Mouse (Mus musculus) gonadal fat pad, adult 2 months (tissue): ENCODE measurements at regions not wholly inside any gene's neighbourhood (a gene's known extent, or its start where the extent isn't known, plus 50 kb on each side); places are given as distances from the start of the nearest gene placed in this dataset.

ENCODE experiments used
- DNase-seq: peaks from one replicate; pipeline ENCODE4 v3.0.0-alpha.2; 2012; ENCODE audit warnings: low read depth

- no peak for DNase-seq
These were observed 56.2 kb upstream of the Ky start for GRCm38 (mm10) chr9:102449366-102449765.

- no peak for DNase-seq
These were observed 59.5 kb upstream of the Ky start for GRCm38 (mm10) chr9:102446066-102446465.

DNA sequence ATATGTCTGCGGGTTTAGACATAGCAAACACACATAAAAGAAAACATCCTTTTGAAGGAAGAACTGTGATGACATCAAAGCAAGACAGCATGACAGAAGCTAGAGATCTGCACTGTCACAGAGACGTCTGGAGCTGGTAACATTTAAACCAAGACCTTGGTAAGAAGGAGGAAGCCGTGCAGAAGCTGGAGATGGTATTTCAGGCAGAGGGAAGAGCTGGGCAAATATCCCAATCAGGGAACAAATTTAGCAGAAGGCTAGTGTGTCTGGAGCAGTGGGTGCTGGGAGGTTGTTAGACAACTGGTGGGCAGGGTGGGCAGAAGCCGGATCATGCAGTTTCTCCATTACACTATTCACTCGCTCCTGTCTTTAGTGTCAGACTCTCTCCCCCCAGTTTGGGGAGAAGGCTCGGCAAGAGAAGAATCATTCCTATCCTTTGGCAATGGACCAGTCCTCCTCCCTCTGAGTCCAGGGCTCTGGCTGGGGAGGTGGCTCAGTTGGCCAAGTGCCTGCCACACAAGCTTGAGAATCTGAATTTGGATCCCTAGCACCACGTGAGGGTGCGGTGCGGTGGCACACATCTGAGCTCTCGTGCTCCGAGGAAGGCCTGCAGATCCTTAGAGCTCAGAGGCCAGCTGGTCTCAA is 63.2 kb upstream of the Ky start:
- no peak for DNase-seq

- peak; percentile 49 for DNase-seq
These were observed 67.9 kb upstream of the Ky start for GRCm38 (mm10) chr9:102437641-102438040.

- no peak for DNase-seq
These were observed 69.2 kb upstream of the Ky start for GRCm38 (mm10) chr9:102436378-102436777.

GRCm38 (mm10) chr9:102428031-102428430 is 73.5 kb upstream of the Ephb1 start:
- DNase-seq, result no peak

GRCm38 (mm10) chr9:102424672-102425345 is 70.3 kb upstream of the Ephb1 start:
- no peak for DNase-seq

GRCm38 (mm10) chr9:102423919-102424671 is 69.6 kb upstream of the Ephb1 start:
- no peak for DNase-seq

DNA sequence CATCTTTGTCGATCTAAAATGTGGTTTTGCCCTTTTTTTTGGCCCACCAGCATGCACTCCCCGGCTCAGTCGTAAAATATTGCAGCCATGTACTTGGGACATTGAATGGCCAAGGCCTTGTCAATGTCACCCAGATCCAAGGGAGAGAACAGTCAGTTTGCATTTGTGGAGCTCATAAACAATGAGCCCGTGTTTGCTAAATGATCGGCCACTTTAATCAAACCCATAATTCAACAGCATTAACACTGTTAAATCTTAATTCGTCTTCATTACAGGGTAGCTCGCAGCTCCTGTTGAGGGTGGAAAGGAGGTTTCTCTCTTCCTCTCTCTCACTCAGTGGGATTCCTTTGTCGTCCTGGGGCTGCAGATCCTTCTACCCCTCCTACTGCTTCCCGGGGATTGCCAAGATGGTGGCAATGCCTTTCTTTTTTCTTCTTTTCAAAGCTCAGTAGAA is 69.0 kb upstream of the Ephb1 start:
- no peak for DNase-seq

DNA sequence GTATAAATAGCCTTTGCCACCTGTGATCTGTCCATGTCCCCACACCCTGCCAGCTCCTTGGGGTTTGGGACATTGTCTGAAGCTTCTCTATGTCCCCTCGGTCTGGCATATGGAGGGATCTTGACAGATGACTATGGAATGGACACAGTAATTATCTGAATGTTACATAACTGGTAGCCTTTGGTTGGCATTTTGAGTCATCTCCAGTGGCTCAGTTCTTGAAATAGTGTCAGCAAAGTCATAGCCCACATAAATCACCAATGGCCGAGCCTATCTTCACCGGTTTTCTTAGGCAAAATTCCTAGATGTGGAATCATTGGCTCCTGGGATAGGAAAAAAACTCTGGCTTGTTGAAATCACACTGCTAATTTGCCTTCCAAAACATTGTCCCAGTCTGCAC is 67.3 kb upstream of the Ephb1 start:
- no peak for DNase-seq

DNA sequence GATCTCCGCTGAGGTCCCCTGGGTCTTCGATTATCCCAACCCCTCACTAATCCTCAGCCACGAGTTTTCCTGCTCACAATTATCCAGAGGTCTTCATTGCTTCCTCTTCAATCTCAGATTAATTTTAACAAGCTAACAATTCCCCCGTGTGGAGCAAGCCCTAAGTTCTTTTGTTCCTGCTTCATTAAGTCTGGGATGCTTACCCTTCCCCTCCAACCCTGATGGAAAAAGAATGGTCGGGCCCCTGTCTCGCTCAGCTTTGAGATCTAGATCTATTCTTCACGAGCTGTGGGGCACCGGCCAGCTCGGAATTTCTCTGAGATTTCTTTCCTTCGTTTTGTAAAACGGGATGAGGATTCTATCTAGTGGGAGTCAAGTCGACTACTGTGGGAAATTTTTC is 65.7 kb upstream of the Ephb1 start:
- DNase-seq, result no peak

DNA sequence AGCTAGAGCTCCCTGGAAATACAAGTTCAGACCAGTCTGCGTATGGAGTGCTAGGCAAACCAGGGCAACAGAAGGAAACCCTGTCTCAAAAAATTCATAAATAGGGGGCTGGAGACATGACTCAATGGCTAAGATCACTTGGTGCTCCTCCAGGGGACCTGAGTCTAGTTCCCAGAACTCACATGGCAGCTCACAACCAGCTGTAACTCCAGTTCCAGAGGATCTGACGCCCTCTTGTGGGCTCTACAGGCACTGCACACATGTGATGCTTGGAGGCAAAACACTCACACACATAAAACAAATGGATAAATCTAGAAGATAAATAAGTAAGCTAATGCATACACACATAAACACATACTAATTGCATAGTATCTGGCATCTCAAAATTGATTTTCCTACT is 59.1 kb upstream of the Ephb1 start:
- no peak for DNase-seq

DNA sequence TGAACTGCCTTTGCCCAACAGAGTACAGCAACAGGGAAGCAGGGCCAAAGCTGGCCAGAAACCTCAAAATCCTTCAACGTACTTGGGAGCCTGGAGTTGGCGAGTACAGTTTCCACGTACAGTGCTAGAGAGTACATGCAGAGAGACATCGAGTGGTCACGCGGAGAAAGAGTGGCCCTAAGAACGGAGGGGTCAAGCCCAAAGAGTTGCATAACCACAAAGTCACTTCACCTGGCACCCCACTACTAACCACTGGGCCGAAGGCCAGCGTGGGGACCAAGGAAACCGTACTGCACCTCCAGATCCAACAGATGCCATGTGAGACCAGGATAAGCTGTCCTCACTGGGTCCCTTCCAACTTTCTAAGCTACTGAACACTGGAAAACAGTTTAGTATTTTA is 56.2 kb upstream of the Ephb1 start:
- DNase-seq, result no peak

DNA sequence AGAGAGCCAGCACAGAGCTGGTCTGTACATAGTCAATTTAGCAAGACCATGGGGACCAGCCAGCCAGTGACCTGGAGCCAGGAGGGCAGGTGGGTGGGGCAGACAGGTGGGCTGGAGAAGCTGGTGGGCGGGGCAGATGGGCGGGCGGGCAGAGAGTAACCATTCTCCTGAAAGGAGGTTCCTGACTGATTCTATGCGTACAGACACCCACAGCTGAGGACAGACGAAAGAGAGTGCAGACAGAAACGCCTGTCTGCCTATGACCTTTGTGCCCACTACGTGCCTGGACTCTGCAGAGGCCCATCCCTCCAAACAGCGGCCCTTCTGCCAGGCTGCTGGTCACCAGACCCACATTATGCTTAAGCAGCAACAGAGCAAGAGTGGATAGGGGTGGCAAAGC is 51.5 kb upstream of the Ephb1 start:
- DNase-seq, result no peak
